Mouse (Mus musculus): ENCODE measurements around the gene Sh3bp5.
A peak's percentile ranks its signal among the peaks of the same experiment; 100 is the strongest.

Gene Sh3bp5

DNA sequence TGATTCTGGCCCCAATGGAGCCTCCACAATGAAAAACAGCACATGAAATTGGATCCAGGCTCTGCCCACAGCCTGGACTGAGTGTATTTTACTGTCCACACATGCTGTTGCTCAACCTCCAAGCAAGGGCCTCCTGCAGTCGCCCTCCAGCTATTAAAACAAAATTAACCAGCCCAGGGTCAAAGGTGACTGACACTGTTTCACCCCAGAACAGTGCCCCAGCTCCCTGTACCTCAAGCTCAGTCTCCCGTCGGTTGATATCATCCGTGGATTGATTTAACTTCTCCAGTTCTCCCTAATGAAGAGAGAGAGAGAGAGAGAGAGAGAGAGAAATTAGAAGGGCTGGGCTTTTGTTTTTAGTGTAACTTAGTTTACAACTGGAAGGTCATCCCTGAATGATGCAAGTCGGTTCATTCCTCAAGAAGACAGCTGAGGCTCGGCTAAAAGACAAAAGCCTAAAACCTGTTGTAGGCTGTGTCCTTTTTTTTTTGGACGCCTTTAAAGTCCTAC is 2.0 kb downstream of the Sh3bp5 start:
- DNase-seq (ENCODE audit: low read depth) = no peak

GRCm38 (mm10) chr14:31433126-31433525 is 2.8 kb downstream of the Sh3bp5 start:
- no peak for DNase-seq (ENCODE audit: low read depth)

DNA sequence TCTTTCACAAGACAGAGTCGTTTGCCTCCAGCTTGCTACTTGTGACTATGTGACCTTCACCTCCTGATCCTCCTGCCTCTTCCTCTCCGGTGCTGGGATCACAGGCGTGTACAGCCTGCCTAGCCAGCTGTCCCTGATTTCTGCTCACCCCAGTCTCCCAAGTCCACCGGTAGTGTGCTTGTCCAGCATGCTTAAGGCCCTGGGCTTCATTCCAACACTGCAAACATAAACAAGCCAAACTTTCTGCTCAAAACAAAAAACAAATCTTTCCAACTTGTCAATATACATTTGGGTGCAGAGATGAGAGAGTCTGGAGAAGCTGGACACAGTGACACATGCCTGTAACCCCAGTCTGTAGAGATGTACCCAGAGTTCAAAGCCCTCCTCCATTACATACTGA is 3.5 kb downstream of the Sh3bp5 start:
- DNase-seq (ENCODE audit: low read depth) = no peak

DNA sequence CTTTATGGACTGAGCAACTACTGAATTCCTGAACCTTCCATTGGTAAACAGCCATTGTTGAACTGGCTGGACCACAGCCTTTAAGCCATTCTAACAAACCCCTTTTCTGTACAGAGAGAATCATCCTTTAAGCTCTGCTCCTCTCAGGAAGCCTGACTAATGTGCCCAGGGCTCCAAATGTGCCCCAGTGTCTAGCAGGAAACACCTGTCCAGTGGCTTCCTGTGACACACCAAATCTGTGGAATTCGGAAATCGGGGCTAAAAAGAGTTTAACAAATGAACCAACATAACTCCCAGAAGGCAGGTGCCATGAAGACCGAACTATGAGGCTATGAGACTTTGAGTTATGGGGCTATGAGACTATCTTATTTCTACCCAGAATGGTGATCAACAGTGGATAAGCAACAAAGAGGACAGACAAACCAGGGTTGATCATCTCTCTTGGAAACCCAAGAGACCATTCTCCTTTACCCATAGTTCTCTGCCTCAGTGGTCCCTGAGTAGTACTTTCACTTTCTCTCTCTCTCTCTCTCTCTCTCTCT is 4.0 kb downstream of the Sh3bp5 start:
- DNase-seq (ENCODE audit: low read depth) = no peak

DNA sequence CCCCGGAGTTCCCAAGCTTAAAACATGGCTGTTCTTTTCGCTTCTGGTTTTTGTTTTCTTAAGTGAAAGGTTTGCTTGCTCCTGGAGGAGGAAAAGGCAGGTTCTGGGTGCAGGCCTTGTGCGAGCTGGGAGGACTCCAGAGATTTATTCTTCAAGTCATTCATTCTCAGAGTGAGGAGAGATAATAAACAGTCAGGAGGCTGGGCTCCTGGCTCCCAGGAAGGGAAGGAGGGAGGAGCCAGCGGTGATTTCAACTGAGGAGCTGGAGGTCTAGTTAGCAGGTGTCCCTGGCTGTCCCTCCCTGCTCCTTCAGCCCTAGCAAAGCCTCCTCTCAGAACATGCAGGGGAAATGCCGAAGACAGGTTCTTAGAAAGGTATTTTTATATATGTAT is 6.9 kb downstream of the Sh3bp5 start:
- no peak for DNase-seq (ENCODE audit: low read depth)

GRCm38 (mm10) chr14:31428211-31429003 is 7.5 kb downstream of the Sh3bp5 start:
- no peak for DNase-seq (ENCODE audit: low read depth)

DNA sequence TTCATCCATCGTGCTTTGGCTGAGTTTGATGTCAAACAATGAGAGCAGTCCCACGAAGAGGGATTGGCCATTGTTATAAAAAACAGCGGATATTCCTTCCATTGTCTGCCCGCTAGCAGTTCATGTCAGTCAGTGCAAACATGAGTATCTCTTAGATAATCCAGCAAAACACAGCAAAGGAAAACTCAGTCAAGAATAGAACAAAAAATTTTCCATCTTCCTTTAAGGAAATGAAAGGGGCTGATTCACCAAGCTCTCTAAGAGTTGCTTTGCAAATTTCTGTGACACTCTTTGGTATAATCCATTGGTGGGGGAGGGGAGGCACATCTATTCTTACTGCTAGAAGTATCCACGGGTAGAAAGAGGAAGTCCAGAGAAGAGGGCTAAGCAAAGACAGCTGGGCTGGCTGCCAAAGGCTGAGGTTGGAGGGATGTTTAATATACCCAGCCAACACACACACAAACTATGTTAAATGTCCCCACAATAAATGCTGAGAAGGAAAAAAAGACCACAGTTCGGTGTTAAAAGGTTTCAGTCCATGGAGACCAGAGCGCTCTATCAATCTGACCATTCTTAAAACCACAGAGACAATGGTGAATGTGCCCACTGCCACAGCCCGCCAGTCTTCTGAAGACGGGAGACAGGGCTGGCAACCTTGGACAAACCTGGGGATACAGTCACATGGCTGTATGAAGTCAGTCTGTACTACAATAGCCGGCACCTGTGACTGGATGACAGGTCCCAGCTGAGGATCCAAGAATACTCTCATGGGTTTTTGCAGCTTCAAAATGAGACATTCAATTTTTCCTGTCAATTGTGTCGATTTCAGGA is 12.7 kb downstream of the Sh3bp5 start:
- peak; percentile 65 for DNase-seq (ENCODE audit: low read depth)

DNA sequence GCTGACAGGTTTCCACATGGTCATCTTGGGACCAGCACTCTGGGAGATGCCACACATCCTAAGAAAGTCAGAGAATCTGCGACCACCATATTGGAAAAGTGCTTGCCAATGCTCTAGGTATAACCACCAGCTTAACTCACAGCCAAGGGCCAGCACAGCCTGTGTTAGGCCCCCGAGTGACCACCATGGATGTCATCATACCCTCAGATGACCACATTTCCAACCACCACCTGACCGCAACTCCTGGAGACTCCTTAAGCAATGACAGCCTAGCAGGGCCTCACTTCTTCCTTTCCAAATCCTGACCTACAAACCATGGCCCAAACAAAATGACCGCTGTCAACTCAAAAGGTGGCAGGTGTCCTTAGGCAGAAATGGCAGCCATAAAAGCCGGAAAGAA is 13.5 kb downstream of the Sh3bp5 start:
- no peak for DNase-seq (ENCODE audit: low read depth)

GRCm38 (mm10) chr14:31421509-31422295 is 14.2 kb downstream of the Sh3bp5 start:
- no peak for DNase-seq (ENCODE audit: low read depth)

- DNase-seq (ENCODE audit: low read depth) = no peak
These were observed 14.9 kb downstream of the Sh3bp5 start for GRCm38 (mm10) chr14:31420985-31421384.

DNA sequence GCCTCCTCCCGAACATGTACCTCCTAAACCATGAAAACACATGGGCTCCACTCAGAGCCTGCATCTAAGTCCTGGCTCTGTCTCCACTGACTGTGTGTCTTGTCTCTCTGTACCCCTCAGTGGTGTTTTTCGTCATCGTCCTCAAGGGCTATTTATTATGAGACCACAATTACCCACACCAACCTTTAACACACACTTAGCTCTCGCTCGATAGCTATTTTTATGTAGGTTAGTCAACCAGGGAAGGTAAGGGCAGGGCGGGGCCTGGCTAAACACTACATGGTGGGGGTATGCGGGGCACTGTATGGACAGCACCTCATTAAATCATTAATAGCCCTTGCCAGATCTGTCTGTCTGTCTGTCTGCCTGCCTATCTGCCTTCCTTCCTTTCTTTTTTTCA is 15.3 kb downstream of the Sh3bp5 start:
- DNase-seq (ENCODE audit: low read depth) = no peak

GRCm38 (mm10) chr14:31420135-31420534 is 15.7 kb downstream of the Sh3bp5 start:
- DNase-seq (ENCODE audit: low read depth) = no peak

DNA sequence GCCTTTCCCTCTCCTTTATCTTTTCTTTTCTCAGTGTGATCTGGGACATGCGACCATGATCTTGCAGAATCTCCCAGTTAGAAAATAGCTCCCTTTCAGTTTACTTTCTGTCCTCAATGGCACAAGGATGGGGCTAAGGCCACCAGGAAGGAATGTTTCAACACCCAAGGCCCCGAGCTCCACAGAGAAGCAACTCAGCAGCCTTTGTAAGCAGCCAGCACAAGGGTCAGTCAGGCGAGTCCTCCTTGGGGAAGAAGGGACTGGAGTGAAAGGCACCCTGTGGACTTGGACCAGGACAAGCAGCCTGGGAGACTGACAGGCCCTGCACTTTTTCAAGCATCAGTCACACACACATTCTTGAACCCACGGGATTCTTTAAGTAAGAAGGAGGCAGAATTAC is 16.6 kb downstream of the Sh3bp5 start:
- DNase-seq (ENCODE audit: low read depth) = no peak

- DNase-seq (ENCODE audit: low read depth) = no peak
These were observed 18.9 kb downstream of the Sh3bp5 start for GRCm38 (mm10) chr14:31416835-31417549.

- DNase-seq (ENCODE audit: low read depth) = no peak
These were observed 19.5 kb downstream of the Sh3bp5 start for GRCm38 (mm10) chr14:31416411-31416810.

DNA sequence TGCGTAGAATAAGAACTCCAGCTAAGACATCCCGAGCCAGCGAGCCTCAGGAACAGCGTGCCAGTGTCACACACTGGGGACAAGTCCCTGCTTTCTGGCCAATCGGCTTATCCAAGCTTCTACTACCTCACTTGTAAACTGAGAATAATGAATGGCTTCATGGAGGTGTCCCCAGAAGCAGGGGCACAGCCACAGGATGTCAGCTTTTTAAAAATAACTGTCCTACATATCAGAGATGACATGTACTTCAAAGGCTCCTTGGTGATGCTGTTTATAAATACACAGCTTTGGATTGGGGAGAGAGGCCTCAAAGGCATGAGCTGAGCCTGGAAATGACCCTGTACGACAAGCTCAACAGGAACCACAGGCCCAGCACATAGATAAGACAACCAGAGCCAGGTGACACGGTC is 20.9 kb downstream of the Sh3bp5 start:
- DNase-seq (ENCODE audit: low read depth) = no peak

GRCm38 (mm10) chr14:31414235-31414966 is 21.5 kb downstream of the Sh3bp5 start:
- DNase-seq (ENCODE audit: low read depth) = no peak

GRCm38 (mm10) chr14:31413475-31414086 is 22.3 kb downstream of the Sh3bp5 start:
- no peak for DNase-seq (ENCODE audit: low read depth)

DNA sequence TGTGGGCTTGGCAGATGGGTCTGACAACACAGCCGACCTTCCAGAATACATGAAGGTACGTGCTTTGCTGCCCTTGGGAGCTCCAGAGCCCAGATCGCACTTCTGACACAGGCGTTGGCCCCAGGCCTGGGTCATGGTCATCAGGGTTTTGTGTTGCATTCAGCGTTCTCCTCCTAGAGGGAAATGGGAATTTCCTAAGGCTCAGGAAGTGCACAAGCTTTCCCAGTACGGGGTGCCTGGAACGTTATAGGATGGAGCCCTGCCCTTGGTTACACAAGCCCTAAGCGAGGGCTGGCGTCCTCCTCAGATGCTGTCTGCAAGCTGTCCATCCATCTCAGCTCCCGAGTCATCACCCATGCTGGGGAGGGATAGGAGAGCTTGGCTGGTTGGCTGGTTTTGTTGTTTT is 23.2 kb downstream of the Sh3bp5 start:
- DNase-seq (ENCODE audit: low read depth) = no peak

GRCm38 (mm10) chr14:31410737-31411136 is 25.1 kb downstream of the Sh3bp5 start:
- no peak for DNase-seq (ENCODE audit: low read depth)
